Mouse (Mus musculus): ENCODE results near the gene Mdh2.

- TF ChIP-seq HCFC1 (IDR thresholded peaks at IDR 0.05; ENCODE audit: borderline replicate concordance, insufficient read depth, low read length) (no peak), ZC3H11A (IDR thresholded peaks at IDR 0.05; ENCODE audit: borderline replicate concordance, low read depth, low read length) (no peak), ZNF384 (IDR thresholded peaks at IDR 0.05; ENCODE audit: low read depth, low read length) (peak; percentile 46; the same call in 1 of the 2 replicates), MAFK (IDR thresholded peaks at IDR 0.05; ENCODE audit: insufficient read depth, low read depth, low read length) (no peak), CHD2 (IDR thresholded peaks at IDR 0.05; ENCODE audit: low read depth, low read length) (no peak)
These were observed 5.8 kb upstream of the Mdh2 start for GRCm38 (mm10) chr5:135772519-135772918.

All from ES-E14 (cell line).